Mouse (Mus musculus) myocyte (in vitro differentiated cells): ENCODE data around the gene Slc4a3. TPM values are rescaled to one million over a fixed set of nuclear protein-coding genes. Genes with fewer than 3 reads are reported as not detected.

Source experiments
- H3K27me3 ChIP-seq: one replicate; pipeline ENCODE4 v1.6.1; 2011; ENCODE audit not compliant: control insufficient read depth, insufficient read depth, insufficient read length
- H3K36me3 ChIP-seq: one replicate; pipeline ENCODE4 v1.6.1; 2011; ENCODE audit not compliant: control insufficient read depth, insufficient read depth
- H3K4me2 ChIP-seq: one replicate; pipeline ENCODE4 v1.6.1; 2011; ENCODE audit warnings: low read depth, control low read depth
- H3K4me3 ChIP-seq: one replicate; pipeline ENCODE4 v1.5.1; 2011; ENCODE audit warnings: mild to moderate bottlenecking, control low read depth, moderate library complexity
- H3K79me2 ChIP-seq: one replicate; pipeline ENCODE4 v1.6.1; 2011; ENCODE audit not compliant: control insufficient read depth, insufficient read depth
- H3ac ChIP-seq: one replicate; pipeline ENCODE4 v1.6.1; 2011; ENCODE audit not compliant: control insufficient read depth, insufficient read length
- CEBPB ChIP-seq: IDR thresholded peaks from 2 replicates; pipeline ENCODE4 v1.6.1; 2011; ENCODE audit warnings: mild to moderate bottlenecking, moderate library complexity; ENCODE audit not compliant: poor library complexity, insufficient read depth, severe bottlenecking
- E2F4 ChIP-seq: IDR thresholded peaks from one replicate; pipeline ENCODE4 v1.6.1; 2011; ENCODE audit warnings: mild to moderate bottlenecking, control low read depth, moderate library complexity; ENCODE audit not compliant: insufficient read depth
- MAX ChIP-seq: IDR thresholded peaks from one replicate; pipeline ENCODE4 v1.6.1; 2011; ENCODE audit warnings: low read depth, mild to moderate bottlenecking, control low read depth
- MYOD1 ChIP-seq, 3 experiments: IDR thresholded peaks; one replicate each; pipeline ENCODE4 v1.6.1; 2011; ENCODE audit warnings: control low read depth in 2 of 3, low read depth in 2 of 3, mild to moderate bottlenecking in 2 of 3, moderate library complexity in 1 of 3; ENCODE audit not compliant: insufficient read length in 2 of 3, control insufficient read depth in 1 of 3
- MYOG ChIP-seq, 3 experiments: IDR thresholded peaks; one replicate each; pipeline ENCODE4 v1.6.1; 2011; ENCODE audit warnings: control low read depth in 2 of 3, low read depth in 2 of 3, mild to moderate bottlenecking in 2 of 3; ENCODE audit not compliant: insufficient read length in 2 of 3, control insufficient read depth in 1 of 3, insufficient read depth in 1 of 3
- POLR2A ChIP-seq: IDR thresholded peaks from one replicate; pipeline ENCODE4 v1.6.1; 2011; ENCODE audit warnings: low read depth, mild to moderate bottlenecking, control low read depth, moderate library complexity; ENCODE audit not compliant: insufficient read length
- POLR2AphosphoS2 ChIP-seq: IDR thresholded peaks from one replicate; pipeline ENCODE4 v1.6.1; 2011; ENCODE audit warnings: low read depth, control low read depth; ENCODE audit not compliant: insufficient read length
- REST ChIP-seq: IDR thresholded peaks from one replicate; pipeline ENCODE4 v1.6.1; 2011; ENCODE audit warnings: mild to moderate bottlenecking, control low read depth, moderate library complexity; ENCODE audit not compliant: insufficient read depth, insufficient read length
- SRF ChIP-seq: IDR thresholded peaks from one replicate; pipeline ENCODE4 v1.6.1; 2011; ENCODE audit warnings: low read depth; ENCODE audit not compliant: control insufficient read depth, insufficient read length
- TCF12 ChIP-seq: IDR thresholded peaks from one replicate; pipeline ENCODE4 v1.6.1; 2011; ENCODE audit warnings: mild to moderate bottlenecking, control low read depth; ENCODE audit not compliant: poor library complexity, insufficient read depth, severe bottlenecking
- TCF3 ChIP-seq: IDR thresholded peaks from one replicate; pipeline ENCODE4 v1.6.1; 2011; ENCODE audit warnings: low read depth, control low read depth; ENCODE audit not compliant: insufficient read length
- USF1 ChIP-seq: IDR thresholded peaks from one replicate; pipeline ENCODE4 v1.6.1; 2011; ENCODE audit warnings: low read depth, mild to moderate bottlenecking, control low read depth, moderate library complexity
- polyA plus RNA-seq: library from polyadenylated mRNA; unstranded; fragments of >200 nt; fragmentation: generic; extraction: Trizol; gene quantifications from one replicate; pipeline ENCODE4 v1.2.1, GENCODE M21; 2012; ENCODE audit warnings: missing spikeins

The Slc4a3 gene
- polyA plus RNA-seq, result 48.6 TPM

GRCm38 (mm10) chr1:75545965-75546956, at the start of gene Slc4a3:
TSS of gene Slc4a3 (plus strand) at chr1:75546266.
- TF ChIP-seq REST (no peak), MAX (no peak), POLR2AphosphoS2 (peak; percentile 21), MYOG (IDR thresholded peaks at IDR 0.05; ENCODE audit: control insufficient read depth in 1 of 3, insufficient read depth in 1 of 3, insufficient read length in 2 of 3, low read depth in 2 of 3) (peak in 2 of 3 experiments; percentile 28 to 56), MYOD1 (IDR thresholded peaks at IDR 0.05; ENCODE audit: control insufficient read depth in 1 of 3, insufficient read length in 2 of 3, low read depth in 2 of 3) (peak in 1 of 3 experiments; percentile 36), POLR2A (peak; percentile 55)
- H3K36me3 ChIP-seq, result no peaks in the 10 kb centered on the region
- H3ac ChIP-seq, result peak within 1 kb of the TSS; percentile 33

GRCm38 (mm10) chr1:75498897-75499296, 47.2 kb upstream of the Slc4a3 start:
- no peak overlapping the region for H3ac ChIP-seq
- H3K4me2 ChIP-seq, result no peak overlapping the region
- no peak overlapping the region for H3K4me3 ChIP-seq
- no peaks in the 10 kb centered on the region for H3K79me2 ChIP-seq
- no peak for TF ChIP-seq SRF
- no peak for TF ChIP-seq TCF3
- no peak for TF ChIP-seq MYOD1 (IDR thresholded peaks at IDR 0.05; ENCODE audit: control insufficient read depth in 1 of 3, insufficient read length in 2 of 3, low read depth in 2 of 3)
- TF ChIP-seq REST, result no peak
- no peak for TF ChIP-seq USF1
- TF ChIP-seq POLR2AphosphoS2, result no peak
- no peak for TF ChIP-seq CEBPB
- TF ChIP-seq MAX, result no peak
- TF ChIP-seq POLR2A, result no peak
- peaks cover 7% of the 10 kb centered on the region for H3K36me3 ChIP-seq
- no peaks in the 10 kb centered on the region for H3K27me3 ChIP-seq

More at GRCm38 (mm10) chr1:75545965-75546956, at the start of gene Slc4a3:
- H3K79me2 ChIP-seq, result no peaks in the 10 kb centered on the region
- no peaks in the 10 kb centered on the region for H3K27me3 ChIP-seq
- peak within 1 kb of the TSS; percentile 32 for H3K4me3 ChIP-seq
- peak within 1 kb of the TSS; percentile 85 for H3K4me2 ChIP-seq

GRCm38 (mm10) chr1:75499441-75499840, 46.6 kb upstream of the Slc4a3 start:
- no peak overlapping the region for H3K4me2 ChIP-seq
- H3K36me3 ChIP-seq, result peaks cover 7% of the 10 kb centered on the region
- TF ChIP-seq TCF3, result no peak
- TF ChIP-seq REST, result no peak
- no peak for TF ChIP-seq MAX
- no peak for TF ChIP-seq POLR2A
- TF ChIP-seq POLR2AphosphoS2, result no peak
- no peak for TF ChIP-seq SRF
- no peak for TF ChIP-seq MYOG (IDR thresholded peaks at IDR 0.05; ENCODE audit: control insufficient read depth in 1 of 3, insufficient read depth in 1 of 3, insufficient read length in 2 of 3, low read depth in 2 of 3)
- no peak for TF ChIP-seq USF1
- no peak for TF ChIP-seq TCF12
- no peak for TF ChIP-seq E2F4
- TF ChIP-seq MYOD1 (IDR thresholded peaks at IDR 0.05; ENCODE audit: control insufficient read depth in 1 of 3, insufficient read length in 2 of 3, low read depth in 2 of 3), result no peak
- TF ChIP-seq CEBPB, result no peak

GRCm38 (mm10) chr1:75501905-75502304, 44.2 kb upstream of the Slc4a3 start:
- Histone ChIP-seq H3K4me2 (no peak overlapping the region), H3ac (no peak overlapping the region), H3K27me3 (no peaks in the 10 kb centered on the region), H3K4me3 (no peak overlapping the region), H3K36me3 (peaks cover 7% of the 10 kb centered on the region), H3K79me2 (no peaks in the 10 kb centered on the region)
- no peak for TF ChIP-seq TCF3
- no peak for TF ChIP-seq USF1
- TF ChIP-seq POLR2A, result no peak
- TF ChIP-seq E2F4, result no peak
- no peak for TF ChIP-seq CEBPB
- no peak for TF ChIP-seq MYOG (IDR thresholded peaks at IDR 0.05; ENCODE audit: control insufficient read depth in 1 of 3, insufficient read depth in 1 of 3, insufficient read length in 2 of 3, low read depth in 2 of 3)
- no peak for TF ChIP-seq SRF
- TF ChIP-seq REST, result no peak

More at GRCm38 (mm10) chr1:75499441-75499840, 46.6 kb upstream of the Slc4a3 start:
- H3K79me2 ChIP-seq, result no peaks in the 10 kb centered on the region
- H3ac ChIP-seq, result no peak overlapping the region
- no peaks in the 10 kb centered on the region for H3K27me3 ChIP-seq
- H3K4me3 ChIP-seq, result no peak overlapping the region
